Mouse (Mus musculus) ES-Bruce4 (cell line): ENCODE results near the gene Kcnj1. TPM values are rescaled to one million over a fixed set of nuclear protein-coding genes. Genes with fewer than 3 reads are reported as not detected.

Experiments
- H3K27ac ChIP-seq: 2 replicates; pipeline ENCODE4 v1.5.1; 2012; ENCODE audit warnings: low read length, inconsistent platforms; ENCODE audit not compliant: insufficient read depth
- H3K27me3 ChIP-seq: 2 replicates; pipeline ENCODE4 v1.6.1; 2012; ENCODE audit warnings: mild to moderate bottlenecking, low read length, inconsistent platforms; ENCODE audit not compliant: control insufficient read depth, poor library complexity, insufficient read depth, severe bottlenecking
- H3K36me3 ChIP-seq: 2 replicates; pipeline ENCODE4 v1.6.1; 2012; ENCODE audit warnings: inconsistent platforms, mild to moderate bottlenecking, low read length, moderate library complexity; ENCODE audit not compliant: control insufficient read depth, poor library complexity, insufficient read depth, severe bottlenecking
- H3K4me1 ChIP-seq: one replicate; pipeline ENCODE4 v1.8.1; 2011; ENCODE audit warnings: low read length; ENCODE audit not compliant: control insufficient read depth, insufficient read depth
- H3K4me3 ChIP-seq: 2 replicates; pipeline ENCODE4 v1.5.1; 2011; ENCODE audit warnings: low read depth, mild to moderate bottlenecking, low read length
- H3K9ac ChIP-seq: 2 replicates; pipeline ENCODE4 v1.6.1; 2012; ENCODE audit warnings: low read depth, mild to moderate bottlenecking, inconsistent platforms; ENCODE audit not compliant: poor library complexity, severe bottlenecking
- H3K9me3 ChIP-seq: replicated peaks from 2 replicates; pipeline ENCODE4 v1.6.1; 2012; ENCODE audit warnings: mild to moderate bottlenecking, low read length, inconsistent platforms; ENCODE audit not compliant: control insufficient read depth, poor library complexity, insufficient read depth, severe bottlenecking
- CTCF ChIP-seq: IDR thresholded peaks from one replicate; pipeline ENCODE4 v1.8.1; 2011; ENCODE audit warnings: low read depth, low read length
- EP300 ChIP-seq: IDR thresholded peaks from 2 replicates; pipeline ENCODE4 v1.6.1; 2011; ENCODE audit warnings: low read depth, low read length; ENCODE audit not compliant: insufficient read depth
- POLR2A ChIP-seq: IDR thresholded peaks from one replicate; pipeline ENCODE4 v1.8.1; 2011; ENCODE audit warnings: low read length; ENCODE audit not compliant: insufficient read depth
- polyA plus RNA-seq: library from polyadenylated mRNA; stranded (reverse); fragments of >200 nt; gene quantifications from 2 replicates; pipeline ENCODE4 v1.2.4, GENCODE M21; 2011; ENCODE audit warnings: low read depth; ENCODE audit not compliant: missing spikeins, insufficient read depth, insufficient read length

Gene Kcnj1
- polyA plus RNA-seq, 1 experiment = not detected

DNA sequence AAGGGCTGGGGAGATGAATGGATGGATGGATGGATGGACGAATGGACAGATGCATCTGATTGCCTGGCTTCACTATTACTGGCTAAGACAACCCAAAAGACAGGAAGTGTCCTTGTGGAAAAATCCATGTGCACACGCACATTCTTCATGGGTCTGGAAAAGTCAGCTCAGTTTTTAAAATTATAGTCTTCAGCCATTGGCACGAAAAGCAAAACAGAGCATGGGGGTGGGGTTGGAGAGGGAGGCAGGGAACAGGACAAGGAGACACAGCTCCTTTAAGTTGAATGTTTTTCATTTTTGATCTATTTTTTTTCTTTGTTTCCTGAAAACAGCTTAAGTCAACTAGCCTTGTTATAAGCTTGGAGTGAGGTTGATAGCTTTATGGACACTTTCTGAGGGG, 58.8 kb downstream of the Kcnj1 start:
- no peaks in the 10 kb centered on the region for H3K27me3 ChIP-seq
- H3K9me3 ChIP-seq = no peaks in the 10 kb centered on the region
- TF ChIP-seq POLR2A (no peak), EP300 (no peak)
- no peaks in the 10 kb centered on the region for H3K36me3 ChIP-seq
- H3K9ac ChIP-seq = no peak overlapping the region
- no peak overlapping the region for H3K27ac ChIP-seq
- no peak overlapping the region for H3K4me3 ChIP-seq
- no peaks in the 10 kb centered on the region for H3K4me1 ChIP-seq

DNA sequence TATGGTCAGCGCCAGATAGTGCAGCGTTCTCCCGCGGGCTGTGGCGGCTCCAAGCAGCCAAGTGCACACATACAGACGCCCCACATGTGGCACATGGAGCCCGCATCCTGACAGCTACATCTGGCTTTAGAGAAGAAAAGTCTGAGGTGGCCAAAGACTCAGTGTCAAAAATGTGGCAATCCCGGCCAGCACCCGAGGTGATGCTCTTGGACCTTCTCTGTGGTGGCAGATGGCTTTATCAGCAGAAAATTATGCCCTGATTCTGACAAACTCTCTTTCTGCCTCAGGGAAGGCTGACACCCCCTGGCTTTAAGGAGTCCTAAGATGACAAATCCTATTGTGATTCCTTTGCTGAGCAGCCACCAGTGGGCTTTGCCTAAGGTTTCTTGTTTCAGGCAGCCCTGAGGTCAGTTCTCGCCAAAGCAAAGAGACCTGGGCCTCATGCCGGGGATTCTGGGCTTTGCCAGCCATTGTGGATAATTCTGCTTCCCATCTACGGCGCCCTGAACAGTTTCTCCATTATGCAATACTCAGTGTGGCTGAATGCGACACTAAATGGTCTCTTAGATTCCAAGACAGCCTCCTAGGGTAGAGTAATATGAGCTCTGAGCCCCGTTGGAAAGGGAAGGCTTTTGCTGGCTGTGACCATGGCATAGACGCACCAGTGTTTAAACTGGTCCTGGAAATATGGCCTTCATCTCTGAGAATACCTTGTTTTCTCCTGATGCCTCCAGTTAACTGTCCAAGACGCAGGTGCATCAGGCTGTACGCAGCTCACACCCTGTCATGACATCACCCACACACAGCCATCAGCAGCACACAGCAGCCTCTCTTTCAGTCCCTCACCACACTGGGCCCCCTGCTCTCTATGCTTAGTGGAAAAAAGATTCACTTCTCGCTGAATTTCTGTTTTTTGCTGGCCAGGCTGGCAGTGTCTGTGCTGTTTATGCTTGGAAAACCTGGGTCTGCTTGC, 62.2 kb downstream of the Kcnj1 start:
- Histone ChIP-seq H3K27ac (no peak overlapping the region), H3K27me3 (no peaks in the 10 kb centered on the region), H3K36me3 (no peaks in the 10 kb centered on the region), H3K4me3 (no peak overlapping the region), H3K9me3 (no peaks in the 10 kb centered on the region), H3K9ac (no peak overlapping the region), H3K4me1 (no peaks in the 10 kb centered on the region)
- TF ChIP-seq CTCF (no peak), POLR2A (no peak), EP300 (no peak)

DNA sequence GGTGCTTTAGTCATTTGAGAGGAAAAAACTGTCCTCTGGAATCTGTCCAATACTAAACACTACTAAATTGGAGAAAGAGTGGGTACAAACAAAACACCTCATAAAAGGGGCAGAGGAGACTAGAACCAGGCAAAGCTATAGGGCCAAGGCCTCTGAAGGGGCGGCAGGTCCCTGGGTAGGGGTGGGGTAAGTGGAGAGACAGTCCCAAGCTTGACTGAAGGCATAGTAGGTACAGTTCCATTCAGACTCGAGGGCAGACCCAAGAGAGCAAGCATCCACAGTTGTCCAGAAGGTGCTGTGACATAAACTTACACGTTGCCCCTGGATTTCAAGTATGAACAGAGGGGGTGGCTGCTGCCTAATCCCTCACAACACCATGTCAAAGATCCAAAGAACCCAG, 70.8 kb downstream of the Kcnj1 start:
- Histone ChIP-seq H3K4me3 (no peak overlapping the region), H3K9ac (no peak overlapping the region), H3K4me1 (no peaks in the 10 kb centered on the region), H3K36me3 (no peaks in the 10 kb centered on the region), H3K27ac (no peak overlapping the region), H3K9me3 (no peaks in the 10 kb centered on the region), H3K27me3 (no peaks in the 10 kb centered on the region)
- TF ChIP-seq CTCF (no peak), EP300 (no peak), POLR2A (no peak)

DNA sequence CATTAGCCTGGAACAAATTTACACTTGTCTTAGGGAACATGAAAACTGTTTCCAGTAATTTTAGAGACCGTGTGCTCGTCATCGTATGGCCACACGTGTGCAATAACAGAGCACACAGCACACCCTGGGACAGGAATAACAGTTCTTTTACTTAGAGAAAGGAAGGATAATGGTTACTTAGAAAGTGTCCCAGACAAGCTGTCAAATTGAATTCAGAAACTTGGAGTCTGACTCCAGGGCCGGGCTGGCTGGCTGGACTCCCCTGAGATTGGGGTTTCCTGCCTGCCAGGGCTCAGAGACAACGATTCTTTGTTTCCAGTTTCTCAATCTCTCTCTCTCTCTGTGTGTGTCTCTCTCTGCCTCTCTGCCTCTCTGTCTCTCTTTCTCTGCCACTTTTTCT, 71.5 kb downstream of the Kcnj1 start:
- Histone ChIP-seq H3K4me1 (no peaks in the 10 kb centered on the region), H3K4me3 (no peak overlapping the region), H3K36me3 (no peaks in the 10 kb centered on the region), H3K9ac (no peak overlapping the region), H3K9me3 (no peaks in the 10 kb centered on the region), H3K27me3 (no peaks in the 10 kb centered on the region), H3K27ac (no peak overlapping the region)
- no peak for TF ChIP-seq EP300
- no peak for TF ChIP-seq CTCF

DNA sequence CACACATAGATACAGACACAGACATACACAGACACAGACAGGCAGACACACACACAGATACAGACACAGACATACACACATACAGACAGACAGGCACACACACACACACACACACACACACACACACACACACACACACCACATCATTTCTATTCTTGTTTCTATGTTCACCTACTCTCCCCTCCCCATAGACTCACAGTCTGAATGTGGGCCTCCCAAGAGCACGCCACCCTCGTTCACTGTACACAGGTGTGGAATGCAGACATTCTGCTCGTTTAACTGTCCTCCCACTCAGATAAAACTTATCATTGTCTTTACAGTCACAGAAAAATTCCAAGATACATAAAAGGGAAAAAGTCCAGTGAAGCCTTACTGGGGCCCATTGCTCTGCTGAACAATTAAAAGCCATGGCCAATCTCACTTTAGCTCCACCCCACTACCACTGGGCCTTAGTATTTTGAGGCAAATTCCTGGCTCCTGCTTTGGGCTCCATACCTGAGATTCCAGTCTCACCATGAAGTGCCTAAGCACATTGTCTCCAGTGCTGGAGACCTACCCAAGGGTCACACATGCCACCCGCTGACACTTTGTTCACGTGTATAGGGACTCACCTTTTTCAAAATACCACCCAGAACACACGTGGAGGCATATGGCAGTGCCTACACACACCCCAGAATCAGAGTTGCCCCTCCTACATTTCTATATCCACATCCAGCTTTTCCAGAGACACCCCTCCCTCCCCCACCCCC, 72.3 kb downstream of the Kcnj1 start:
- Histone ChIP-seq H3K27ac (no peak overlapping the region), H3K9me3 (no peaks in the 10 kb centered on the region), H3K36me3 (no peaks in the 10 kb centered on the region), H3K27me3 (no peaks in the 10 kb centered on the region), H3K4me3 (no peak overlapping the region), H3K9ac (no peak overlapping the region), H3K4me1 (no peaks in the 10 kb centered on the region)
- no peak for TF ChIP-seq POLR2A
- no peak for TF ChIP-seq CTCF
- no peak for TF ChIP-seq EP300

DNA sequence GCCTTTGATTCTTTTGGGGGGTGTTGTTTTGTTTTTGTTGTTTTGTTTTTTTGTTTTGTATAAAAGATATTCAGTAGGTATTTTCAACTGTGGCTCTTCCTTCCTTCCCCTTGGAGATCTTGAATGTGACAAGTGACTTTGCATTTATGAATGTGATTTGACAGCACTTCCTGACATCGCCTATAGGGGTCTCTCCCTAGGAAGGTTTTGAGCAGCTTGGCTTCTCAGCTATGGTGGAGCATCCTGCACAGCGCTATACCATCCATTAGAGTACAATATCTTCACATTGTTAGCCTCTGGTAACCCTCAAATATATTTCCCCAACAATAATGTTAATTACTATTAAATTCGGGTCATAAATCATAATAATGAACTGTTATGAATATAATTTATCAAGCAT, 73.5 kb downstream of the Kcnj1 start:
- Histone ChIP-seq H3K36me3 (no peaks in the 10 kb centered on the region), H3K27ac (no peak overlapping the region), H3K9me3 (no peaks in the 10 kb centered on the region), H3K4me1 (no peaks in the 10 kb centered on the region), H3K4me3 (no peak overlapping the region), H3K27me3 (no peaks in the 10 kb centered on the region), H3K9ac (no peak overlapping the region)
- TF ChIP-seq EP300 (no peak), CTCF (peak; percentile 21)
